Mouse (Mus musculus): ENCODE results near the gene Gpr108. TPM values are rescaled to one million over a fixed set of nuclear protein-coding genes. Genes with fewer than 3 reads are reported as not detected.
A peak's percentile ranks its signal among the peaks of the same experiment; 100 is the strongest.

Gpr108 gene
- polyA plus RNA-seq, 1 experiment from 2014 or later, result 39.5 TPM

- Histone ChIP-seq H3K27me3 (no peaks in the 10 kb centered on the region), H3K4me3 (replicated peaks) (no peak overlapping the region), H3K36me3 (peaks cover 53% of the 10 kb centered on the region), H3K9ac (no peak overlapping the region), H3K4me2 (no peak overlapping the region), H3K9me3 (replicated peaks) (no peaks in the 10 kb centered on the region), H3K27ac (no peak overlapping the region), H3K4me1 (peaks cover 20% of the 10 kb centered on the region)
- 74% methylated on average over 6 of the region's 6 CpGs for WGBS
- ATAC-seq (replicated peaks; ENCODE audit: low FRiP score), result no peak
Measured at GRCm38 (mm10) chr17:57253306-57253705, 5.1 kb upstream of the Gpr108 start.

- Histone ChIP-seq H3K9ac (no peak overlapping the region), H3K9me3 (replicated peaks) (no peaks in the 10 kb centered on the region), H3K4me3 (replicated peaks) (no peak overlapping the region), H3K27me3 (no peaks in the 10 kb centered on the region), H3K36me3 (peaks cover 36% of the 10 kb centered on the region), H3K4me2 (0 out of 2 replicates have a peak overlapping the region, but pooled peaks have one; percentile 94), H3K4me1 (peaks cover 24% of the 10 kb centered on the region), H3K27ac (no peak overlapping the region)
- no peak for ATAC-seq (replicated peaks; ENCODE audit: low FRiP score)
- 93% methylated on average over 3 of the region's 3 CpGs for whole genome bisulfite sequencing
Measured at GRCm38 (mm10) chr17:57251431-57251830, 3.2 kb upstream of the Gpr108 start.

GRCm38 (mm10) chr17:57250461-57251160 lies 2.4 kb upstream of the Gpr108 start:
- Histone ChIP-seq H3K4me3 (replicated peaks) (peak overlapping the region; percentile 74), H3K27ac (peak overlapping the region; percentile 88)

GRCm38 (mm10) chr17:57249186-57250181 lies 1.2 kb upstream of the Gpr108 start, which contains the start of gene Trip10:
Gene Trip10, plus strand, starts transcription at chr17:57249455.
- Histone ChIP-seq H3K4me3 (replicated peaks) (peak within 1 kb of the TSS; percentile 74), H3K27me3 (no peaks in the 10 kb centered on the region), H3K4me1 (peaks cover 36% of the 10 kb centered on the region), H3K9me3 (replicated peaks) (no peaks in the 10 kb centered on the region), H3K4me2 (peak within 1 kb of the TSS; percentile 94), H3K27ac (peak within 1 kb of the TSS; percentile 94), H3K9ac (peak within 1 kb of the TSS; percentile 73), H3K36me3 (peaks cover 24% of the 10 kb centered on the region)
- under 1% methylated on average over 50 of the region's 52 CpGs for WGBS
- ATAC-seq (replicated peaks; ENCODE audit: low FRiP score), result peak; percentile 23

More at GRCm38 (mm10) chr17:57250461-57251160, 2.4 kb upstream of the Gpr108 start:
- Histone ChIP-seq H3K27me3 (no peaks in the 10 kb centered on the region), H3K4me2 (peak overlapping the region; percentile 94), H3K9me3 (replicated peaks) (no peaks in the 10 kb centered on the region), H3K9ac (peak overlapping the region; percentile 73), H3K4me1 (peaks cover 32% of the 10 kb centered on the region), H3K36me3 (peaks cover 27% of the 10 kb centered on the region)
- no peak for ATAC-seq (replicated peaks; ENCODE audit: low FRiP score)
- 1% methylated on average over 33 of the region's 33 CpGs for WGBS

- ATAC-seq (replicated peaks; ENCODE audit: low FRiP score), result no peak
- peaks cover 36% of the 10 kb centered on the region for H3K4me1 ChIP-seq
Measured at GRCm38 (mm10) chr17:57248771-57249170, 525 bp upstream of the Gpr108 start.

GRCm38 (mm10) chr17:57247393-57248200 lies 649 bp downstream of the Gpr108 start:
- Histone ChIP-seq H3K4me1 (peaks cover 36% of the 10 kb centered on the region), H3K36me3 (peaks cover 24% of the 10 kb centered on the region), H3K27me3 (no peaks in the 10 kb centered on the region), H3K9ac (peak overlapping the region; percentile 73), H3K9me3 (replicated peaks) (no peaks in the 10 kb centered on the region), H3K4me3 (replicated peaks) (peak overlapping the region; percentile 74), H3K4me2 (peak overlapping the region; percentile 94), H3K27ac (peak overlapping the region; percentile 97)
- under 1% methylated on average over 46 of the region's 46 CpGs for WGBS
- ATAC-seq (replicated peaks; ENCODE audit: low FRiP score), result peak; percentile 92

More at GRCm38 (mm10) chr17:57248771-57249170, 525 bp upstream of the Gpr108 start:
- peak overlapping the region; percentile 74 for H3K4me3 ChIP-seq (replicated peaks)
- H3K9me3 ChIP-seq (replicated peaks), result no peaks in the 10 kb centered on the region
- 6% methylated on average over 13 of the region's 13 CpGs for WGBS
- peak overlapping the region; percentile 94 for H3K27ac ChIP-seq
- H3K36me3 ChIP-seq, result peaks cover 24% of the 10 kb centered on the region
- peak overlapping the region; percentile 94 for H3K4me2 ChIP-seq
- H3K9ac ChIP-seq, result peak overlapping the region; percentile 42
- H3K27me3 ChIP-seq, result no peaks in the 10 kb centered on the region

GRCm38 (mm10) chr17:57246663-57247392 lies 1.4 kb downstream of the Gpr108 start:
- WGBS, result 2% methylated on average over 18 of the region's 18 CpGs
- Histone ChIP-seq H3K4me3 (replicated peaks) (peak overlapping the region; percentile 74), H3K36me3 (peaks cover 30% of the 10 kb centered on the region), H3K9me3 (replicated peaks) (no peaks in the 10 kb centered on the region), H3K9ac (peak overlapping the region; percentile 73), H3K27me3 (no peaks in the 10 kb centered on the region), H3K27ac (peak overlapping the region; percentile 97), H3K4me2 (peak overlapping the region; percentile 94), H3K4me1 (peaks cover 36% of the 10 kb centered on the region)
- ATAC-seq (replicated peaks; ENCODE audit: low FRiP score), result peak; percentile 0; the same call in 1 of the 2 replicates

- Histone ChIP-seq H3K36me3 (peaks cover 35% of the 10 kb centered on the region), H3K9ac (no peak overlapping the region), H3K4me1 (peaks cover 27% of the 10 kb centered on the region), H3K27me3 (no peaks in the 10 kb centered on the region), H3K27ac (no peak overlapping the region), H3K9me3 (replicated peaks) (0 out of 2 replicates have a peak, but pooled peaks cover 3% of the 10 kb centered on the region), H3K4me3 (replicated peaks) (no peak overlapping the region), H3K4me2 (no peak overlapping the region)
- no peak for ATAC-seq (replicated peaks; ENCODE audit: low FRiP score)
- WGBS, result 90% methylated on average over 10 of the region's 10 CpGs
Measured at GRCm38 (mm10) chr17:57245311-57245929, 2.8 kb downstream of the Gpr108 start.

- ATAC-seq (replicated peaks; ENCODE audit: low FRiP score), result no peak
- Histone ChIP-seq H3K9me3 (replicated peaks) (0 out of 2 replicates have a peak, but pooled peaks cover 3% of the 10 kb centered on the region), H3K9ac (no peak overlapping the region), H3K4me2 (no peak overlapping the region), H3K4me3 (replicated peaks) (no peak overlapping the region), H3K27me3 (no peaks in the 10 kb centered on the region), H3K27ac (no peak overlapping the region), H3K36me3 (peaks cover 35% of the 10 kb centered on the region), H3K4me1 (peaks cover 21% of the 10 kb centered on the region)
- 63% methylated on average over 10 of the region's 10 CpGs for WGBS
Measured at GRCm38 (mm10) chr17:57243650-57244370, 4.4 kb downstream of the Gpr108 start.

- ATAC-seq (replicated peaks; ENCODE audit: low FRiP score), result no peak
- 92% methylated on average over 9 of the region's 9 CpGs for WGBS
- no peak overlapping the region for H3K9ac ChIP-seq
Measured at GRCm38 (mm10) chr17:57237181-57237580, 11.1 kb downstream of the Gpr108 start.

More at GRCm38 (mm10) chr17:57237181-57237580, 11.1 kb downstream of the Gpr108 start:
- H3K27ac ChIP-seq, result no peak overlapping the region
- peaks cover 51% of the 10 kb centered on the region for H3K36me3 ChIP-seq
- no peak overlapping the region for H3K4me3 ChIP-seq (replicated peaks)
- H3K4me1 ChIP-seq, result peaks cover 6% of the 10 kb centered on the region; the same call in 1 of the 2 replicates
- H3K4me2 ChIP-seq, result no peak overlapping the region
- H3K27me3 ChIP-seq, result no peaks in the 10 kb centered on the region
- H3K9me3 ChIP-seq (replicated peaks), result 0 out of 2 replicates have a peak, but pooled peaks cover 3% of the 10 kb centered on the region

Measured in kidney, embryonic 15.5 days (tissue).